Mouse (Mus musculus) layer of hippocampus, adult 9-11 months (tissue): Measurements from ENCODE around the gene Ank3.
"Not testable (repeated sequence)": the region's sequence is repeated elsewhere in the genome, so short reads cannot be mapped to it uniquely, and the experiment has no call there.

ENCODE experiments used
- DNase-seq: peaks from one replicate; pipeline ENCODE4 v3.0.0; 2022

The Ank3 gene

GRCm38 (mm10) chr10:69398763-69399590 is at the start of gene Ank3:
Gene Ank3 (plus strand): TSS chr10:69398773.
- DNase-seq, result no peak

- no peak for DNase-seq
Measured at GRCm38 (mm10) chr10:69351071-69351841, 47.3 kb upstream of the Ank3 start.

- no peak for DNase-seq
Measured at GRCm38 (mm10) chr10:69351842-69352211, 46.7 kb upstream of the Ank3 start.

GRCm38 (mm10) chr10:69352212-69353085 is 46.1 kb upstream of the Ank3 start, which contains the start of gene Cdk1:
Gene Cdk1 (minus strand): TSS chr10:69352938.
- peak; percentile 91 for DNase-seq

- DNase-seq, result not testable (repeated sequence)
Measured at GRCm38 (mm10) chr10:69353086-69353479, 45.5 kb upstream of the Ank3 start.

- no peak for DNase-seq
Measured at GRCm38 (mm10) chr10:69359666-69360065, 38.9 kb upstream of the Ank3 start.

- no peak for DNase-seq
Measured at GRCm38 (mm10) chr10:69366208-69366607, 32.4 kb upstream of the Ank3 start.

GRCm38 (mm10) chr10:69366877-69367387 is 31.6 kb upstream of the Ank3 start:
- DNase-seq, result no peak

GRCm38 (mm10) chr10:69369321-69369720 is 29.3 kb upstream of the Ank3 start:
- DNase-seq, result no peak

GRCm38 (mm10) chr10:69371441-69371840 is 27.1 kb upstream of the Ank3 start:
- DNase-seq, result no peak

GRCm38 (mm10) chr10:69372061-69372460 is 26.5 kb upstream of the Ank3 start:
- no peak for DNase-seq

- no peak for DNase-seq
Measured at GRCm38 (mm10) chr10:69373796-69374550, 24.6 kb upstream of the Ank3 start.

- no peak for DNase-seq
Measured at GRCm38 (mm10) chr10:69375154-69375553, 23.4 kb upstream of the Ank3 start.

- DNase-seq, result no peak
Measured at GRCm38 (mm10) chr10:69383186-69383585, 15.4 kb upstream of the Ank3 start.

- DNase-seq, result no peak
Measured at GRCm38 (mm10) chr10:69384640-69385039, 13.9 kb upstream of the Ank3 start.

- no peak for DNase-seq
Measured at GRCm38 (mm10) chr10:69385136-69385535, 13.4 kb upstream of the Ank3 start.

- no peak for DNase-seq
Measured at GRCm38 (mm10) chr10:69386767-69387166, 11.8 kb upstream of the Ank3 start.

GRCm38 (mm10) chr10:69389511-69389910 is 9.1 kb upstream of the Ank3 start:
- DNase-seq, result no peak

GRCm38 (mm10) chr10:69398197-69398762 is 293 bp upstream of the Ank3 start:
- no peak for DNase-seq

- DNase-seq, result no peak
Measured at GRCm38 (mm10) chr10:69399814-69400385, 1.3 kb downstream of the Ank3 start.

GRCm38 (mm10) chr10:69405431-69405830 is 6.9 kb downstream of the Ank3 start:
- DNase-seq, result no peak
